Mouse (Mus musculus) embryonic stem cell, embryonic (primary cell): Measurements from ENCODE around the gene Mettl1.

Experiments used
- CTCF ChIA-PET, 4 experiments: fragments of 300-600 bp in 2 of 4; fragments of 350-600 bp in 2 of 4; sonication (Branson Sonifier 250); formaldehyde crosslinking; loops; one replicate each; lab custom pipeline; 2022; ENCODE audit warnings: inconsistent platforms in 2 of 4; lab: Charles Lee
- POLR2A ChIA-PET, 4 experiments: fragments of 300-600 bp in 2 of 4; fragments of 350-600 bp in 2 of 4; sonication (Branson Sonifier 250); formaldehyde crosslinking; loops; one replicate each; lab custom pipeline; 2022; ENCODE audit warnings: antibody characterized with exemption in 4 of 4, inconsistent platforms in 1 of 4; lab: Charles Lee

Mettl1 gene

GRCm38 (mm10) chr10:127041274-127041766 lies at the start of gene Mettl1, which contains the start of gene Eef1akmt3:
Mettl1 (plus strand) TSS chr10:127041414.
Eef1akmt3 (minus strand) TSS chr10:127041513.
- POLR2A ChIA-PET, result interaction anchor here (0.6 to 3.2 kb wide), 41 partner anchors 10 to 1690 kb away, joined by 3 to 18 read pairs (median 4); partner anchors contain the start of genes Cdk4 (in 3 of the 4), March9 (in 1 of the 4) and Tsfm (in 1 of the 4)
- CTCF ChIA-PET, result interaction anchor here in 3 of 4 experiments (0.6 to 3.9 kb wide), 10 partner anchors 11 to 124 kb away, joined by 3 to 26 read pairs (median 3); partner anchors contain the start of genes Tsfm (in 2 of the 3), B4galnt1 (in 1 of the 3) and Cdk4 (in 1 of the 3)

GRCm38 (mm10) chr10:126991676-126992075 lies 49.5 kb upstream of the Mettl1 start:
- CTCF ChIA-PET, result interaction anchor here in 2 of 4 experiments (0.6 to 3.9 kb wide), 7 partner anchors 35 to 83 kb away, joined by 3 to 29 read pairs (median 4); no protein-coding TSS in a partner anchor
- POLR2A ChIA-PET, result interaction anchor here in 3 of 4 experiments (0.6 to 23.8 kb wide), 14 partner anchors 8 to 72 kb away, joined by 3 to 426 read pairs (median 8); partner anchors contain the start of genes Avil (in 1 of the 3) and Ctdsp2 (in 1 of the 3)

- POLR2A ChIA-PET, result interaction anchor here in 2 of 4 experiments (1.1 to 1.6 kb wide), 5 partner anchors 16 to 65 kb away, joined by 3 to 5 read pairs (median 4); no protein-coding TSS in a partner anchor
- CTCF ChIA-PET, result interaction anchor here in 2 of 4 experiments (0.6 to 1.7 kb wide), 2 partner anchors 82 to 124 kb away, joined by 3 to 9 read pairs; no protein-coding TSS in a partner anchor
Observed at GRCm38 (mm10) chr10:126993621-126994020, 47.6 kb upstream of the Mettl1 start.

GRCm38 (mm10) chr10:126997340-126998113 lies 43.7 kb upstream of the Mettl1 start:
- ChIA-PET CTCF (interaction anchor here in 3 of 4 experiments (0.5 to 1.6 kb wide), 3 partner anchors 16 to 21 kb away, joined by 3 to 4 read pairs (median 4); no protein-coding TSS in a partner anchor), POLR2A (interaction anchor here in 3 of 4 experiments (0.5 to 6.7 kb wide), 14 partner anchors 9 to 63 kb away, joined by 3 to 48 read pairs (median 3); partner anchors contain the start of gene Tsfm (in 2 of the 3))

- POLR2A ChIA-PET, result interaction anchor here in 3 of 4 experiments (0.7 to 6.7 kb wide), 22 partner anchors 9 to 95 kb away, joined by 3 to 48 read pairs (median 4); no protein-coding TSS in a partner anchor
- CTCF ChIA-PET, result interaction anchor here in 3 of 4 experiments (1.5 to 3.2 kb wide), 4 partner anchors 10 to 58 kb away, joined by 3 to 16 read pairs (median 10); no protein-coding TSS in a partner anchor
Observed at GRCm38 (mm10) chr10:127000529-127000928, 40.7 kb upstream of the Mettl1 start, which contains the start of gene Avil. Avil (plus strand) TSS chr10:127000709.

- POLR2A ChIA-PET, result interaction anchor here in 3 of 4 experiments (0.9 to 6.7 kb wide), 19 partner anchors 8 to 96 kb away, joined by 3 to 48 read pairs (median 4); no protein-coding TSS in a partner anchor
Observed at GRCm38 (mm10) chr10:127001297-127001696, 39.9 kb upstream of the Mettl1 start.

GRCm38 (mm10) chr10:127002056-127002455 lies 39.2 kb upstream of the Mettl1 start:
- ChIA-PET POLR2A (interaction anchor here in 2 of 4 experiments (0.7 to 4.1 kb wide), 7 partner anchors 9 to 45 kb away, joined by 3 to 23 read pairs (median 3); no protein-coding TSS in a partner anchor), CTCF (interaction anchor here in 3 of 4 experiments (0.6 to 1.2 kb wide), 4 partner anchors 119 to 362 kb away, joined by 3 to 13 read pairs (median 4); partner anchors contain the start of gene Os9 (in 1 of the 3))

More at GRCm38 (mm10) chr10:127001297-127001696, 39.9 kb upstream of the Mettl1 start:
- CTCF ChIA-PET, result interaction anchor here in 3 of 4 experiments (0.6 to 3.2 kb wide), 6 partner anchors 11 to 363 kb away, joined by 3 to 16 read pairs (median 9); partner anchors contain the start of gene Os9 (in 1 of the 3)

- CTCF ChIA-PET, result no interaction called here
- POLR2A ChIA-PET, result interaction anchor here in 1 of 4 experiments (0.8 to 0.9 kb wide), 2 partner anchors 14 to 26 kb away, joined by 3 read pairs; no protein-coding TSS in a partner anchor
Observed at GRCm38 (mm10) chr10:127002765-127003164, 38.4 kb upstream of the Mettl1 start.

- POLR2A ChIA-PET, result interaction anchor here in 1 of 4 experiments (0.8 kb wide), 1 partner anchor 25 kb away, joined by 3 read pairs; no protein-coding TSS in a partner anchor
- CTCF ChIA-PET, result interaction anchor here in 1 of 4 experiments (1.0 kb wide), 1 partner anchor 15 kb away, joined by 17 read pairs; no protein-coding TSS in a partner anchor
Observed at GRCm38 (mm10) chr10:127003334-127003733, 37.9 kb upstream of the Mettl1 start.

- ChIA-PET CTCF (interaction anchor here in 1 of 4 experiments (1.0 kb wide), 1 partner anchor 15 kb away, joined by 17 read pairs; no protein-coding TSS in a partner anchor), POLR2A (no interaction called here)
Observed at GRCm38 (mm10) chr10:127003806-127004205, 37.4 kb upstream of the Mettl1 start.

- CTCF ChIA-PET, result interaction anchor here in 2 of 4 experiments (1.0 to 1.6 kb wide), 3 partner anchors 25 to 155 kb away, joined by 3 to 6 read pairs (median 5); partner anchors contain the start of genes Eef1akmt3 (in 1 of the 2) and Mettl1 (in 1 of the 2)
- POLR2A ChIA-PET, result interaction anchor here in 2 of 4 experiments (0.6 to 1.7 kb wide), 5 partner anchors 12 to 66 kb away, joined by 3 to 6 read pairs (median 4); partner anchors contain the start of gene Avil (in 1 of the 2)
Observed at GRCm38 (mm10) chr10:127016488-127016887, 24.7 kb upstream of the Mettl1 start.

- CTCF ChIA-PET, result interaction anchor here in 2 of 4 experiments (1.0 to 1.3 kb wide), 3 partner anchors 24 to 154 kb away, joined by 3 to 5 read pairs (median 3); partner anchors contain the start of genes Eef1akmt3 (in 1 of the 2) and Mettl1 (in 1 of the 2)
- POLR2A ChIA-PET, result interaction anchor here in 2 of 4 experiments (0.7 to 2.5 kb wide), 5 partner anchors 9 to 1615 kb away, joined by 3 to 10 read pairs (median 5); no protein-coding TSS in a partner anchor
Observed at GRCm38 (mm10) chr10:127017071-127017470, 24.1 kb upstream of the Mettl1 start.

- CTCF ChIA-PET, result interaction anchor here in 3 of 4 experiments (0.5 to 1.5 kb wide), 7 partner anchors 15 to 512 kb away, joined by 3 to 17 read pairs (median 4); no protein-coding TSS in a partner anchor
- POLR2A ChIA-PET, result interaction anchor here in 3 of 4 experiments (0.5 to 2.5 kb wide), 12 partner anchors 9 to 1694 kb away, joined by 3 to 9 read pairs (median 3); partner anchors contain the start of gene Tsfm (in 1 of the 3)
Observed at GRCm38 (mm10) chr10:127018422-127018821, 22.8 kb upstream of the Mettl1 start.

GRCm38 (mm10) chr10:127030336-127031296 lies 10.6 kb upstream of the Mettl1 start, which contains the start of gene Tsfm:
Tsfm (minus strand) TSS chr10:127030840.
- POLR2A ChIA-PET, result interaction anchor here in 3 of 4 experiments (0.6 to 1.9 kb wide), 20 partner anchors 9 to 169 kb away, joined by 3 to 7 read pairs (median 3); partner anchors contain the start of genes Eef1akmt3 (in 3 of the 3), Cdk4 (in 2 of the 3) and Mettl1 (in 2 of the 3)
- CTCF ChIA-PET, result interaction anchor here (0.5 to 1.4 kb wide), 15 partner anchors 10 to 1920 kb away, joined by 3 to 8 read pairs (median 3); partner anchors contain the start of genes Agap2 (in 1 of the 4) and Eef1akmt3 (in 1 of the 4)

- POLR2A ChIA-PET, result interaction anchor here in 1 of 4 experiments (1.2 kb wide), 2 partner anchors 15 to 117 kb away, joined by 3 to 5 read pairs; no protein-coding TSS in a partner anchor
- CTCF ChIA-PET, result interaction anchor here in 1 of 4 experiments (0.7 kb wide), 1 partner anchor 85 kb away, joined by 3 read pairs; no protein-coding TSS in a partner anchor
Observed at GRCm38 (mm10) chr10:127033301-127033741, 7.9 kb upstream of the Mettl1 start.
